Mouse (Mus musculus): ENCODE results near the gene Lrrc47. TPM values are rescaled to one million over a fixed set of nuclear protein-coding genes. Genes with fewer than 3 reads are reported as not detected.
A peak's percentile ranks its signal among the peaks of the same experiment; 100 is the strongest.

Lrrc47 gene
- polyA plus RNA-seq, 1 experiment from 2014 or later, result 21.4 TPM

DNA sequence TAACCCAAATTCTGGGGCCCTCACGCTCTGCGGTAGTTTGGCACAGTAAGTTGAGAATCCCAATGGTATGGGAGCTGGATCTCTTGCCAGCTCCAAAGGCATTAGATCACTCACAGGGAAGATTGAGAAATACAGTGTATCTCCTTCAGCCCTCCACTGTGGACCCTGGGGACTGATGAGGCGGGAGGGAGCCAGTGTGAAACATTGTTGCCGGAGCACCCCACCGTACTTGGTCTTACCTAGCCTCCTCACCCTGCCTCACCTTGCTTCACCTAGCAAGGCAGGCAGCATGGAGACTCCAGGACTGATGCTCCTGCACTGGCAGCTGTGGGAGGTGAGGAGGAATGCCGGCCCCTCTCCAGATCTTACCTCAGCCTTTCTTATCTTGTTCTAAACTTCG is 44.0 kb downstream of the Lrrc47 start:
- H3K27ac ChIP-seq, result peak overlapping the region; percentile 66
- no peaks in the 10 kb centered on the region for H3K9me3 ChIP-seq
- H3K9ac ChIP-seq, result 0 out of 2 replicates have a peak overlapping the region, but pooled peaks have one; percentile 33
- no peaks in the 10 kb centered on the region for H3K36me3 ChIP-seq
- H3K4me3 ChIP-seq, result no peak overlapping the region
- WGBS, result 81% methylated on average over 7 of the region's 7 CpGs
- no peak overlapping the region for H3K4me2 ChIP-seq
- no peak for ATAC-seq (ENCODE audit: insufficient number of reproducible peaks, insufficient read depth, low FRiP score, low TSS enrichment, low read depth)
- H3K27me3 ChIP-seq, result no peaks in the 10 kb centered on the region
- H3K4me1 ChIP-seq, result peaks cover 24% of the 10 kb centered on the region

DNA sequence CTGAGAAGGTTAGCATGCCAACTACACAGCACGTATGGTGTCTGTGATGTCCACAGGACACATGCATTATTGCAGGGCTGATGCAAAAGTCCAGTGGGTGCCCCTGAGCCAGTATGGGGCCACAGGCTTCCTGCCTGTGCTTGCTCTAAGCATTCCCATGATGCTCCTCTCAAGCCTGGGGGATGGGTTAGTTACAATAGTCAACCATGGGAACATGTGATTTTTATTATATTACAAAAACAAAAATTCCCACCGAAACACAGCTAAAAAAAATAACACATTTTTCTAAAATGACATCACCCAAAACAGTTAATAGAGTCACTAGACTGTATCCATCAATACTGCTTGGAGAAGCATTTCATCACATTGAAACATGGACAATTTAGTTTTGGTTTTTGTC is 44.5 kb downstream of the Lrrc47 start:
- no peaks in the 10 kb centered on the region for H3K27me3 ChIP-seq
- no peak overlapping the region for H3K4me2 ChIP-seq
- ATAC-seq (ENCODE audit: insufficient number of reproducible peaks, insufficient read depth, low FRiP score, low TSS enrichment, low read depth), result no peak
- no peak overlapping the region for H3K4me3 ChIP-seq
- peak overlapping the region; percentile 66 for H3K27ac ChIP-seq
- H3K4me1 ChIP-seq, result peaks cover 24% of the 10 kb centered on the region
- H3K9ac ChIP-seq, result no peak overlapping the region
- no peaks in the 10 kb centered on the region for H3K36me3 ChIP-seq
- H3K9me3 ChIP-seq, result no peaks in the 10 kb centered on the region
- WGBS, result 40% methylated on average over 2 of the region's 2 CpGs

DNA sequence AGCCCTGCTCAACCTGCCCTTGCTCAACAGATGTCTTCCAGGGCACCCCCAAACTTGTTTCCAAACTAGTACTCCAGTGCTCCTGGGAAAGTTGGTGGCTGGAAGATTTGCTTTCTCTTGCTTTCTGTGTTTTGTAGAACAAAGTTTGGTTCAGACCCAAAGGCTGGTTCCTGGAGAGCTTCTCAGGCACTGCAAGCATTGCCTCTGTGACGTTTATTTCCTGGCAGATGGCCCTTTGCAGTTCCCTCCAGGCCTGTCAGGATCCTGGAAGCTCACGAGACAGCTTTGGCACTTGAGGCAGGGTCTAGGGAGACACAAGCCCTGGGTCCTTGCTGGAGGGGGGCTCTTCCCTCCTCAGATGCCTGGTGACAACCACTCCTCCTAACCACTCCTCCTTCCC is 45.1 kb downstream of the Lrrc47 start:
- Histone ChIP-seq H3K9me3 (no peaks in the 10 kb centered on the region), H3K4me1 (peaks cover 24% of the 10 kb centered on the region), H3K27ac (peak overlapping the region; percentile 80), H3K4me3 (no peak overlapping the region), H3K27me3 (no peaks in the 10 kb centered on the region), H3K9ac (peak overlapping the region; percentile 21; the same call in 1 of the 2 replicates), H3K4me2 (no peak overlapping the region), H3K36me3 (no peaks in the 10 kb centered on the region)
- 24% methylated on average over 2 of the region's 2 CpGs for WGBS
- ATAC-seq (ENCODE audit: insufficient number of reproducible peaks, insufficient read depth, low FRiP score, low TSS enrichment, low read depth), result no peak

DNA sequence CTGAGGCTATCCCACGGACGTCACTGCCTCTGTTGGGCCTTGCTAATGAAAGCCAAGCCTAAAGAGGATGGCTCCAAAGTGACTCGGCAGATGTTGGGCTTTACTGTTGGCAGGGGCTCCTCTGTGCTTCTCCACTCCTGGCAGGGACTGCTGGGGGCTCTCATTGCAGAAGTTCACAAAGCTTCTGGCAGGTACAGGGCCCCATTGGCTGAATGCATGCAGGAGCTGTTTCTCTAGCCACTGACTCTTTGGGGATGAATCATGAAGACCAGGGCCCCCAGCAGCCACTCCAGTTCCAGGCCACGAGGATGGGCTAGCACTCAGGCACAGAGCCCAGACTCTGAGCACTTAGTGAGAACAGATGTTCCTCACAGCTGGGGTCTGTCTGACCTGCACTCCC is 46.2 kb downstream of the Lrrc47 start:
- ATAC-seq (ENCODE audit: insufficient number of reproducible peaks, insufficient read depth, low FRiP score, low TSS enrichment, low read depth), result no peak
- H3K27me3 ChIP-seq, result no peaks in the 10 kb centered on the region
- 0 out of 2 replicates have a peak overlapping the region, but pooled peaks have one; percentile 12 for H3K27ac ChIP-seq
- no peak overlapping the region for H3K4me3 ChIP-seq
- no peaks in the 10 kb centered on the region for H3K36me3 ChIP-seq
- no peak overlapping the region for H3K4me2 ChIP-seq
- 40% methylated on average over 4 of the region's 4 CpGs for WGBS
- no peaks in the 10 kb centered on the region for H3K9me3 ChIP-seq
- peaks cover 24% of the 10 kb centered on the region for H3K4me1 ChIP-seq
- no peak overlapping the region for H3K9ac ChIP-seq

DNA sequence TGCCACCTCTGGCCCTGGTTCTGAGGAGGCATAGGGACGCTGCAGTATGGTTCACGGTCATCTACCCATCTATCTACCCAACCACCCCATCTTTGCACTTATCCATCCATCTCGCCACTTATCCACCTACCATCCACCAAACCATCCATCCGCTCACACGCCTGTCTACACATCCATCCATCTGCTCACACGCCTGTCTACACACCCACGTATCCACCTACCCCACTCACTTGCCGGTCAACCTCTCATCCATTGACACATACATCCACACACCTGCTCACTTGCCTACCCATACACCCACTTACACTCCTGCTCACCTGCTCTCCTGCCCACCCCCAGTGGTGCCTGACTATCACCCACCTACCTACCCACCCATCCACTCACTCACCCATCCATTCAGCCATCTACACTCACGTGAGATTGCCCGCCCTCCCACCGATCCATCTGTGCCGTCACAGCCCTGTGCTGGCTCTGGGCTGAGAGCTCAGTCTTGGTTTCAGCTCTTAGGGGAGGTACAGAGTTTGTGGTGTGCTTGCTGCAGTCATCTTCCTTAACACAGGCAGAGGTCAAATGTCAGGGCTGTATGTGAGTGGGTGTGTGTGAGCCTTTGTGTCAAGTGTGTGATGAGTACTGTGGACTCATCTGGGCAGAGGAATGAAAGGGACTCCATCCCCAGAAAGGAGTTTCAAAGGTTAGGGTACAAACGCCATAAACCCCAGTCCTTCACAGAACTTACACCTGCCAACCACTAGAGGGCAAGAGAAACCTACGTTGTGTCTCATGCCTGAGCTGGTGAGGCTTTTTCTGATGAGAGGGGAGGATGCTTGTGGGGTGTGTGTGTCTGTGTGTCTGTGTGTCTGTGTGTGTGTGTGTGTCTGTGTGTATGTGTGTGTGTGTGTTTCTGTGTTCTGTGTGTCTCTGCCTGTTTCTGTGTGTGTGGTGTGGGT is 53.6 kb downstream of the Lrrc47 start:
- 61% methylated on average over 14 of the region's 14 CpGs for WGBS
- no peaks in the 10 kb centered on the region for H3K36me3 ChIP-seq
- H3K4me2 ChIP-seq, result no peak overlapping the region
- no peak overlapping the region for H3K4me3 ChIP-seq
- no peaks in the 10 kb centered on the region for H3K4me1 ChIP-seq
- H3K27ac ChIP-seq, result no peak overlapping the region
- H3K27me3 ChIP-seq, result peaks cover 18% of the 10 kb centered on the region
- H3K9ac ChIP-seq, result no peak overlapping the region
- no peaks in the 10 kb centered on the region for H3K9me3 ChIP-seq
- ATAC-seq (ENCODE audit: insufficient number of reproducible peaks, insufficient read depth, low FRiP score, low TSS enrichment, low read depth), result no peak

DNA sequence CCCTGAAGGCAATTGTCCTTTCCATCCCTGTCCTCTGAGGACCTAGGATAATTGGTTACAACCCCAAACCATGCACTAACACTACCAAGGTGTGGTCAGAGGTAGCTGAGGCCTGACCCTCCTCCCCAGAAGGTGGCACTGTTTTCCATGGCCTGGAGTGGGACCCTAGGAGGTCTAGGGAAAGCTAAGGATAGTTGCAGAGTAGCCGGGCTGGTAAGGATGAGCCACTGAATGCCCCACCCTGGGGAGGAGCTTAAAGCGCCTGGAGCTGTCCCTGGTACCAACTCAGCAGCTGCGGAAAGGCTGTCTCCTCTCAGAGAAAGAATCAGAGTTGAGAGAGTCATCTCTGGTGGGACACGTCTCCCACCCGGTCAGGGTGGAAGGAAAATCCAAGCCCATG is 59.4 kb downstream of the Lrrc47 start:
- no peak for ATAC-seq (ENCODE audit: insufficient number of reproducible peaks, insufficient read depth, low FRiP score, low TSS enrichment, low read depth)
- Histone ChIP-seq H3K9me3 (no peaks in the 10 kb centered on the region), H3K4me2 (no peak overlapping the region), H3K27ac (no peak overlapping the region), H3K9ac (no peak overlapping the region), H3K27me3 (peaks cover 52% of the 10 kb centered on the region), H3K4me3 (no peak overlapping the region), H3K36me3 (no peaks in the 10 kb centered on the region), H3K4me1 (peaks cover 6% of the 10 kb centered on the region; the same call in 1 of the 2 replicates)
- WGBS, result 0% methylated on average over 5 of the region's 5 CpGs

Other genes with a start within 250 kb of the Lrrc47 start
- 76.2 and 82.0 TPM in 2 replicates for gene A430005L14Rik, start 54.5 kb upstream of the Lrrc47 start, polyA plus RNA-seq (2015; fragmentation: Nextera tagmentation; extraction: Ambion mirVana)
- gene Dffb, start 36.6 kb upstream of the Lrrc47 start, polyA plus RNA-seq (2015; fragmentation: Nextera tagmentation; extraction: Ambion mirVana), result 15.4 and 18.1 TPM in 2 replicates
- 17.2 and 17.9 TPM in 2 replicates for gene Cep104, start 36.5 kb upstream of the Lrrc47 start, polyA plus RNA-seq (2015; fragmentation: Nextera tagmentation; extraction: Ambion mirVana)
- 12.5 and 16.8 TPM in 2 replicates for gene Smim1, start 14.5 kb downstream of the Lrrc47 start, polyA plus RNA-seq (2015; fragmentation: Nextera tagmentation; extraction: Ambion mirVana)
- gene Ccdc27, start 30.9 kb downstream of the Lrrc47 start, polyA plus RNA-seq (2015; fragmentation: Nextera tagmentation; extraction: Ambion mirVana), result not detected in 2 replicates
- 4.5 and 5.7 TPM in 2 replicates for gene Trp73, start 128.5 kb downstream of the Lrrc47 start, polyA plus RNA-seq (2015; fragmentation: Nextera tagmentation; extraction: Ambion mirVana)
- gene Wrap73, start 130.6 kb downstream of the Lrrc47 start, polyA plus RNA-seq (2015; fragmentation: Nextera tagmentation; extraction: Ambion mirVana), result 44.1 and 44.9 TPM in 2 replicates
- gene Tprgl, start 148.9 kb downstream of the Lrrc47 start, polyA plus RNA-seq (2015; fragmentation: Nextera tagmentation; extraction: Ambion mirVana), result 129 and 140 TPM in 2 replicates
- 99.7 and 104 TPM in 2 replicates for gene Megf6, start 159.0 kb downstream of the Lrrc47 start, polyA plus RNA-seq (2015; fragmentation: Nextera tagmentation; extraction: Ambion mirVana)